Mouse (Mus musculus) stomach, adult 2 months (tissue): ENCODE results near the gene Masp2. TPM values are rescaled to one million over a fixed set of nuclear protein-coding genes. Genes with fewer than 3 reads are reported as not detected.

Experiments
- polyA plus RNA-seq: library from polyadenylated mRNA; depleted of rRNA; stranded (reverse); fragments of >200 nt; gene quantifications from 2 replicates; pipeline ENCODE4 v1.2.3, GENCODE M21; 2012; rRNA removed

The Masp2 gene
- 0.31 and 0.45 TPM in 2 replicates for polyA plus RNA-seq

DNA sequence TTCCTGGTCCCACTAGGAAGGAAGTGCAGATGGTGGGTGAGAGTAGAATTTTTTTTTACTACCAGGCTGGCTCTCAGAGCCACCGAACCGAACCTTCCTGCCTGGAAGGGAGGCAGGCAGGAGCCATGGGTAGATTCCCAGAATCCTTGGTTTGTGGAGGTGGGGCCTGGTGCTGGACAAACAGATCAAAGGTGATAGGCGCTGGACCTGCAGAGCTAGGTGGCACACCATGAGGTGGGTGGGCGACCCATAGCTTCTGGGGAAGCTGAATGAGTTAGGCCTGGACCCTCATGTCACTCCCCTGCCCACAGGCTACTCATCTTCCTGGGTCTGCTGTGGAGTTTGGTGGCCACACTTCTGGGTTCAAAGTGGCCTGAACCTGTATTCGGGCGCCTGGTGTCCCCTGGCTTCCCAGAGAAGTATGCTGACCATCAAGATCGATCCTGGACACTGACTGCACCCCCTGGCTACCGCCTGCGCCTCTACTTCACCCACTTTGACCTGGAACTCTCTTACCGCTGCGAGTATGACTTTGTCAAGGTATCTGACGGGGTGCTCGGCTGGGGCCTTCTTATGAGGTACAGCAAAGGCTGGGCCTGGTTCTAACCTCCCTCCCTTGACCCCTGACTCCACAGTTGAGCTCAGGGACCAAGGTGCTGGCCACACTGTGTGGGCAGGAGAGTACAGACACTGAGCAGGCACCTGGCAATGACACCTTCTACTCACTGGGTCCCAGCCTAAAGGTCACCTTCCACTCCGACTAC, at the start of gene Masp2:
Gene Masp2 (plus strand): TSS at position 198 of the 764 bp plus-strand sequence.

DNA sequence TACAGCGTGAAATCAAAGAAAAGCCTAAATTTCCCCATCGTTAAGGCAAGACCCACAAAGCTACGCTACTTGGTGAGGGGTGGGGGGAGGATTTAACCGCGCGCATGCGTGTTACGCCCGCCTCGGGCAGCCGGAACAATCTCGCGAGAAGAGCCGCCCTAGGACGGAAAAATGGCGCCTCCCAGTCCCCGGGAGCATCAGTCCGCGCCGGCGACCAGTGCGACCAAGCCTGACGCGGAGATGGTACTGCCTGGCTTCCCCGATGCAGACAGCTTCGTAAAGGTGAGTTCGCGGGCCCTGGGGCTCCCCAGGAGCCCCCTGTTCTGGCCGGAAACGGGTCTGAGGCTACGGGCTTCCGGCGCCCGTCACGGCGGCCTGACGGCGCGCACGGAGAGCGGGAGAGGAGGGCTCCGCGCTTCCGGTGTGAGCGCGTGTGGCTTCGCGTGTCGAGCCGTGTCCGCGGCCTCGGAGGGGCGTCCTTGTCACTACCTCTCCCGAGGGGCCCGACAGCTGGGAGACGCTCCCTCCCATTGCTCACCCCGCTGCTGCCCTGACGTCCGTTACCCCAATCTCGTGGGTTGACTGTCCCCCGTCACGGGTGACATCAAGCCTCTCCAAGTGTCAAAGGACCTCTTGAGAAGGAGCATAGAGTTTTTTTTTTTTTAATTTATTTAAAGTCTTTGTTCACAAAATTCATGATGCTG, 43.9 kb upstream of the Masp2 start, which contains the start of gene Exosc10:
Gene Exosc10 (plus strand): TSS at position 133 of the 704 bp plus-strand sequence.

DNA sequence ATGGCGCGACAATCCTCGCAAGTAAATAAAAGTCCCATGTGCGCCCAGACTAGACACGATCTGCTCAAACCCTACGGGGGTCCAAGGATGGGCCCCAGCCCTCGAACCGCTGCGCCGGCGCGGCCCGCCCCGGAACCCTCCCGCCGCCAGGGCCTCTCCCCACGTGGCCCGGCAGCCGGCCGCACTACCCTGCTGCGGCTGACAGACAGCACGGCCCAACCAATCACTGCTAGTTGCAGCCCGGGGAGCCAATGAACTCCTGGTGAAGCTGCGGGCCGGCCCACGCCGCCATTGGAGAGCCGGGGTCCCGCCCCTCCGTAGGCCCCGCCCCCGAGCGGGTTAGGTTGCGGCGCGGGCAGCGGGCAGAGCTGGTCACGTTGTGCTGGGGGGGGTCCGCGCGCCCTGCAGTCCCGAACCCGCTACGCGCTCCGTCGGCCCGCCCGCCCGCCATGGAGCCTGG, 11.2 kb upstream of the Masp2 start, which contains the start of gene Srm:
Gene Srm (plus strand): TSS at position 333 of the 460 bp plus-strand sequence.

DNA sequence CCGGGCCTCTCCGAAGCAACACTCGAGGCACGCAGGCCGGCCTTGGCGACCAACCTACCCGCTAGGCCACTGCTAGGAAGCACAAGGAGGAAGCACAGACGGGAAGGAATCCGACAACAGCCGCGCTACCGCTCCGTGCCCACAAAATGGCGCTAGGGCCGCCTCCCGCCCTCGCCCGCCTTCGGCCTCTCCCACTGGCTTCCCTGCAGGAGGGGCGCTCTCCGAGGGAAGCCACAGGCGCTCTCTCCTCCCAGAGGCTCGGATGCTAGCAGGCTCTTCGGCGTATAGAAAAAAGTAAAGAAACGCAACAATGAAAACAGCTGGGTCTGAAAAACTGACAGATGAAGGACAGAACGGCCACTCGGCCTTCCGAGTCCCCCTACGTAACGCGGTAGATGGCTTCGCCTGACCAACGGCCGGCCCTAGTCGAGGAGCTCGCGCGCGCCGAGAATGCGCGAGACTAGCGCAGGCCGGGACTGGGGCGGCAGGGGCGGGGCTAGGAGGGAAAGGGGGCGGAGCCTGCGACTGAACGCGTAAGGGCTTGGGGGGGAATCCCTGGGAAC, 24.4 kb downstream of the Masp2 start, which contains the start of gene Tardbp:
Gene Tardbp (minus strand): TSS at position 397 of the 563 bp plus-strand sequence.

DNA sequence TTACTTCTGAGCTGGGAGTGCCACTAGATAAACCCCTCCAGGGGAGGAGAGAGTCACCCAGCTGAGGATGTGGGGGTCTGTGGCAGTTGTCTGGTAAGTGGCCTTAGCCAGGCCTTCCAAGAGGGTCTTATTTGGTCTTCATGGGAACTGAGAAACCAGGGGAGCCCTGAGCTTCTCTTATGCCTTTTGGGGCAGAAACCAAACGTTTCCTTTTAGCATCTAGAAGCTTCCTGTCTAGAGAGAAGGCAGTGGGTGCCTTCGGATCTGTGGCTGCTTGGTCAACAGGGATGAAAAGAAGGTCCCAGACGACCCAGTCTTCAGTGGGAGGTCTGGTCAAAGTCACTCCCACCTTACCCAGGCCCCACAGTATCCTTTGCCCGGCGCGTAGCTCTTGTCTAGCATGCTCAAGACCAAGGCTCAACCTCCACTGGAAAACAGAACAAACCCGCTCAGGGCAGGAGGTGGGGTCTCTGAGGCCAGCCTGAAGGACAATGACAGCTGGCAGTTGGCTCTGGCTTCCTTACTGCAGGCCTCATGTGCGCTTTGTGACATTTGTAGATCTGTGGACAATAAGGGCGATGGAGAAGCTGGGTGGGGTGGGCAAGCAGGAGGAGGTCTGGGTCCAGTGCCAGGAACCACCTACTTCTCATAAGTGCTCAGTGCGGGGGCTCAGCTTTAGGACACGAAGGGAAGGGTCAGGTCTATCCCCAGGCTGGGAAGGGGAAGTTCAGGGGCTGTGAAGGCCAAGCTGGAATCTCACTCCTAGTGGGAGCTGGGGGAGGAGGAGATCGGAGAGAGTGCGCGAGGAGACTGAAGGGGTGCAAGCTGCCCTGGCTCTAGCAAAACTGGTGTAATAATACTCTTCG, 41.2 kb downstream of the Masp2 start, which contains the start of gene Gm572:
Gene Gm572 (plus strand): TSS at position 27 of the 866 bp plus-strand sequence.

Other genes with a start within 250 kb of the Masp2 start
- 4.9 and 5.2 TPM in 2 replicates for gene Ubiad1, start 157.8 kb upstream of the Masp2 start, polyA plus RNA-seq
- gene Mtor, start 153.9 kb upstream of the Masp2 start, polyA plus RNA-seq, result 8.2 and 8.6 TPM in 2 replicates
- gene Angptl7, start 102.1 kb upstream of the Masp2 start, polyA plus RNA-seq, result 0.18 TPM in 2 replicates
- 7.8 and 9.4 TPM in 2 replicates for gene Exosc10, start 44.1 kb upstream of the Masp2 start, polyA plus RNA-seq
- 40.2 and 62.2 TPM in 2 replicates for gene Srm, start 11.1 kb upstream of the Masp2 start, polyA plus RNA-seq
- 4.5 and 7.2 TPM in 2 replicates for gene Tardbp, start 24.5 kb downstream of the Masp2 start, polyA plus RNA-seq
- 0.68 and 1.2 TPM in 2 replicates for gene Gm572, start 40.8 kb downstream of the Masp2 start, polyA plus RNA-seq
- gene Casz1, start 201.9 kb downstream of the Masp2 start, polyA plus RNA-seq, result 33.2 and 37.8 TPM in 2 replicates